Mouse (Mus musculus): ENCODE data around the gene Zfp385a. TPM values are rescaled to one million over a fixed set of nuclear protein-coding genes. Genes with fewer than 3 reads are reported as not detected.

Gene Zfp385a
- 22.1 and 22.7 TPM in 2 replicates for polyA plus RNA-seq (2016; fragmentation: Nextera tagmentation; extraction: Ambion mirVana)

GRCm38 (mm10) chr15:103339961-103340337 lies at the start of gene Zfp385a:
Gene Zfp385a (minus strand): TSS chr15:103340093.
- WGBS: 0% methylated on average over 26 of the region's 26 CpGs
- Histone ChIP-seq H3K4me3 (peak within 1 kb of the TSS; percentile 76), H3K36me3 (replicated peaks) (peaks cover 13% of the 10 kb centered on the region), H3K27me3 (replicated peaks; ENCODE audit: low read depth, poor library complexity, severe bottlenecking) (peaks cover 60% of the 10 kb centered on the region), H3K9me3 (no peaks in the 10 kb centered on the region), H3K27ac (replicated peaks) (peak within 1 kb of the TSS; percentile 42), H3K4me1 (peaks cover 77% of the 10 kb centered on the region)
- DNase-seq (ENCODE audit: low spot score): peak; percentile 74

- DNase-seq (ENCODE audit: low spot score): no peak
- no peaks in the 10 kb centered on the region for H3K27me3 ChIP-seq (replicated peaks; ENCODE audit: low read depth, poor library complexity, severe bottlenecking)
- no peak overlapping the region for H3K4me3 ChIP-seq
- H3K4me1 ChIP-seq: no peaks in the 10 kb centered on the region; the same call in 1 of the 2 replicates
- H3K9me3 ChIP-seq: no peaks in the 10 kb centered on the region
- no peak overlapping the region for H3K27ac ChIP-seq (replicated peaks)
- 51% methylated on average over 4 of the region's 4 CpGs for WGBS
- H3K36me3 ChIP-seq (replicated peaks): no peaks in the 10 kb centered on the region
Observed at GRCm38 (mm10) chr15:103388556-103389145, 48.8 kb upstream of the Zfp385a start.

- no peaks in the 10 kb centered on the region for H3K36me3 ChIP-seq (replicated peaks)
- H3K27me3 ChIP-seq (replicated peaks; ENCODE audit: low read depth, poor library complexity, severe bottlenecking): no peaks in the 10 kb centered on the region
- peaks cover 11% of the 10 kb centered on the region for H3K4me1 ChIP-seq
- no peaks in the 10 kb centered on the region for H3K9me3 ChIP-seq
- H3K27ac ChIP-seq (replicated peaks): no peak overlapping the region
- DNase-seq (ENCODE audit: low spot score): no peak
- WGBS: 74% methylated on average over 7 of the region's 7 CpGs
- no peak overlapping the region for H3K4me3 ChIP-seq
Observed at GRCm38 (mm10) chr15:103383771-103384488, 44.0 kb upstream of the Zfp385a start.

DNA sequence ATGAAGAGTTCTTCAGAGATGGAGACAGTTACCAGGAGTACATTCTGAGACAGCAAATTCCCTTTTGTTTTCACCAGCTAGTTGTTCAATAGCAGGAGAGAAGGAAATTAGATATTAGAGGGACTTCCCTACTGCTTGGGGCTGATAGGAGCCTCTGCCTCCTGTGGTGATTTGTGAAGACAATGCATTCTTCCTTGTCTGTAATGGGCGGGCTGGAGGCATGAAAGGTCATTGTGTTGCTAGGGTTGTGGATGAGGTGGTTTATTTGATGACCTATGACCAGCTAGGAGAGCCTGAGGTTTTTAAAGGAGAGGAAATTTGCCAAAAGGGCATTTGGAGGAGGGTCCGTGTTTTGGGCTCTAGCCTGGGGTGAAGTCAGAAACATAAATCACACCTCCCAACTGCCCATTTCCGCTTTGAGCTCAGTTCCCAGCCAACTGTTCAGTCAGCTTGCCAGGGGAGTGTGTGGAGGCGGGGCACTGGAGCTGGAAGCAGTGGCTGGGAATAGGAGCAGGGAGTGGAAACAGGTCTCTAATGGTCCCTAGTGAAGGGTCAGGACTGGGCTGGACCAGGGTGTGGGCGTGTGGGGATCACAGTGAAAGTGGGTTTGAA lies 43.0 kb upstream of the Zfp385a start:
- WGBS: 34% methylated on average over 5 of the region's 5 CpGs
- no peak for DNase-seq (ENCODE audit: low spot score)
- H3K27ac ChIP-seq (replicated peaks): no peak overlapping the region

DNA sequence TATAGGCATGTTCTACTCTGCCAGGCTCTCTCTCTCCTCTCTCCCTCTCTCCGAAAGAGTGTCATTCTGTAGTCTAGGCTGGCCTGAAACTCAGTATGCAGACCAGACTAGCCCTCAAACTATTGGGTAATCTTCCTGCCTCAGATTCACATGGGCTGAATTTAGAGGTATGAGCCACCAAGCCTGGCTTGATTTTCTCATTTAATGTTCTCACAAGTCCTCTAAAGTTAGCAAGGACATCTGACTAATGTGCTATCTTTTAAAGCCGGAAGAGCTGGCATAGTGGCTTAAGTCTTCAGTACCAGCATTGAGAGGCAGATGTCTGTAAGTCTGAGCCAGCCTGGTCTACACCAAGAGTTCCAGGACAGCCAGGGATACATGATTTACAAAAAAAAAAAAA lies 42.2 kb upstream of the Zfp385a start:
- WGBS: 91% methylated on average over 2 of the region's 2 CpGs

More for the DNA sequence above, 43.0 kb upstream of the Zfp385a start:
- Histone ChIP-seq H3K36me3 (replicated peaks) (no peaks in the 10 kb centered on the region), H3K4me3 (no peak overlapping the region), H3K27me3 (replicated peaks; ENCODE audit: low read depth, poor library complexity, severe bottlenecking) (no peaks in the 10 kb centered on the region), H3K4me1 (peaks cover 22% of the 10 kb centered on the region), H3K9me3 (no peaks in the 10 kb centered on the region)

DNA sequence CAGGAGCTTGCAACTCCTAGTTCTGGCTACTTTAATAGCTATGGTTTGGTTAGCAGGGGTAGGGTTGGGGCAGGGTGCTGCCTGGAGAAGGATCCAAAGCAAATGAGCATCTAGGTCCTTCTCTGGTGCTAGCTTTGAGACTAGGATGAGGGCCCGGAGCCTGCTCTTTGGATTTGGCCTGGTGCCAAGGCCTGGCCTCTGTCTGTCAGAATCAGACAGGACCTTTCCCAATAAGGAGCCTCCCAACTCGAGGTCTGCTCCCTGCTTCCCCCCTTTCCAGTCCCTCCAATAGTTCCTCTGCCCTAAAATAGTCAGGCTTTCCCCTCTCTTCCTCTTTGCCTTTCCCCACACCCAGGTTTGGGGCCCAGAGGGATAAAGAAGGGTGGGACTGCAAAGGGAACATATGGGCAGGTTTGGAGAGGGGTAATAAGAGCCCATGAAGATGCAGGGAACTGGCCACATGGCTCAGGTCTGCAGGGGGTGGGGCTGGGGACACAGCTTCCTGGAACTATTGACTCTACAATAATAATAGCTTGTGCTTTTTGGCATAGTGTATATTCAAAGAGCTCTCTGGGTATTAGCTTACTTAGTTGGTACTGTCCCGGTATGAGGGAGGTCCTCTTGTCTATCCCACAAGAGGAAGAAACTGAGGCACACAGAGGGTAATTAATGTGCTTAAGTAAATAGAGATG lies 38.9 kb upstream of the Zfp385a start:
- H3K9me3 ChIP-seq: no peaks in the 10 kb centered on the region
- H3K4me1 ChIP-seq: peaks cover 31% of the 10 kb centered on the region
- 74% methylated on average over 3 of the region's 3 CpGs for WGBS
- H3K4me3 ChIP-seq: no peak overlapping the region
- no peak overlapping the region for H3K27ac ChIP-seq (replicated peaks)
- H3K27me3 ChIP-seq (replicated peaks; ENCODE audit: low read depth, poor library complexity, severe bottlenecking): no peaks in the 10 kb centered on the region
- DNase-seq (ENCODE audit: low spot score): no peak
- no peaks in the 10 kb centered on the region for H3K36me3 ChIP-seq (replicated peaks)

More for the DNA sequence above, 42.2 kb upstream of the Zfp385a start:
- H3K9me3 ChIP-seq: no peaks in the 10 kb centered on the region
- no peak for DNase-seq (ENCODE audit: low spot score)
- H3K27me3 ChIP-seq (replicated peaks; ENCODE audit: low read depth, poor library complexity, severe bottlenecking): no peaks in the 10 kb centered on the region
- no peak overlapping the region for H3K27ac ChIP-seq (replicated peaks)
- no peak overlapping the region for H3K4me3 ChIP-seq
- no peaks in the 10 kb centered on the region for H3K36me3 ChIP-seq (replicated peaks)
- H3K4me1 ChIP-seq: peaks cover 25% of the 10 kb centered on the region

DNA sequence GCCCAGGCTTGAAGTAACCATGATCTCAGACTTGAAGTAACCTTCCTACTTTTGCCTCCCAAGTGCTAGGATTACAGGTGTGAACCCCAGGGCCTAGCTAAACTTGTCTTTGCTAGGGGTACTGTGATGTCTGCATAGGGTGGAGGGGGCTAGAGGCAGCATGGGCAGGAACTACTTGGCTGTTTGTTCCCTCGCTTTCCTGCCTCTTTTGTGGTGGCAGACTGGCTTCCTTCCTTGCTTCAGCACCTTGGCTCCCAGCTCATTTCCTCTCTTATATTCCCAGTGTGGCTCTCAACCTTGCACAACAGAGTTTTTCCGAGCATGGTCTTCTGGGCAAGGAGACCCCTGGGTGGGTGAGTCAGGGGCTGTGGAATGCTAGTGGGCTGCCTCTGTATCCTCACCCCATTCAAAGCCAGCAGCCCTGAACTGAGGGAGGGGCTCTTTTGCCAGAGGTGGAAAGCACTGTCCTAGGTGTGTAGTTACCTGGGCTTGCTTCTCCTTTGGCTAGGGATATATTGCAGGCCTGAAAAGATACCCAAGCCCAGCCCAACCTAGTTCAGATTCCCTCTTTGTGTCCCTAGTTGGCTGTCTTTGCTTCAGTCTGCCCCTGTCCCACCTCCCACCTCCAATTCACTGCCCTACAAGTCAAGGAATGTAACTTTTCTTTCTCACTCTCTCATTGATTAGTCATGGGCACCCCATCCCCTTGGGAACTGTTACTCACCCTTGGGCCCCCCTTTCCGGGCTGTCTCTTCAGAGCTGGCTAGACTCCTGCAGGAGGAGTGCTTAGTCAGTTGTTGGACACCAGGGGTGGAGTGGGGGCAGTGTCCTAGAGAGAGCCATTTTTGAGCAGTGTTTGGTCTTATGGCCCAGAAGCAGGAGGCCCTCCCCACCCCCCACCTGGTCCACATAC lies 38.1 kb upstream of the Zfp385a start:
- H3K27ac ChIP-seq (replicated peaks): 0 out of 2 replicates have a peak overlapping the region, but pooled peaks have one; percentile 3
- no peak for DNase-seq (ENCODE audit: low spot score)
- H3K9me3 ChIP-seq: no peaks in the 10 kb centered on the region
- H3K4me3 ChIP-seq: no peak overlapping the region
- WGBS: 65% methylated on average over 3 of the region's 3 CpGs
- H3K27me3 ChIP-seq (replicated peaks; ENCODE audit: low read depth, poor library complexity, severe bottlenecking): no peaks in the 10 kb centered on the region
- no peaks in the 10 kb centered on the region for H3K36me3 ChIP-seq (replicated peaks)
- H3K4me1 ChIP-seq: peaks cover 26% of the 10 kb centered on the region

DNA sequence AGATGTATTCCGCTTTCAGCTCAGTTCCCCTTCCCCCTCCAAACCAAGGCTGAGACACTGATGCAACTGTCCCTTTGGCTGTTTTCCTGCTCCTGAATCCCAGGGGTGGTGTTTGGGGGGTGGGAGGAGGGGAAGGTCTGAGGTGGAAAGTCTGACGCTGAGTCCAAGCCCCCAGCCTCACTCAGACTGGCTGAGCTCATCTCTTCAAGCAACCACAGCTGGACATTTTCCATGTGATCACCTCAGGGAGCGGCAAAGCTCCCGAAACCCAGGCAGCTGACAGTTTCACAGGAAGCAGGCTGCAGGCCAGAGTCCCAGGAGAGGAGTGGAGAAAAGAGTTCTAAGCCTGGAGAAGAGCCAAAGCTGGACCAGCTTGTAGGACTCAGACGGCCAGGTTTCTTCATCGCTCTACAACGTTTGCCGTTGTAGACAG lies 37.0 kb upstream of the Zfp385a start:
- DNase-seq (ENCODE audit: low spot score): no peak
- Histone ChIP-seq H3K4me1 (peaks cover 21% of the 10 kb centered on the region), H3K9me3 (no peaks in the 10 kb centered on the region), H3K27me3 (replicated peaks; ENCODE audit: low read depth, poor library complexity, severe bottlenecking) (no peaks in the 10 kb centered on the region), H3K4me3 (no peak overlapping the region), H3K27ac (replicated peaks) (0 out of 2 replicates have a peak overlapping the region, but pooled peaks have one; percentile 0), H3K36me3 (replicated peaks) (no peaks in the 10 kb centered on the region)
- 66% methylated on average over 8 of the region's 8 CpGs for WGBS

DNA sequence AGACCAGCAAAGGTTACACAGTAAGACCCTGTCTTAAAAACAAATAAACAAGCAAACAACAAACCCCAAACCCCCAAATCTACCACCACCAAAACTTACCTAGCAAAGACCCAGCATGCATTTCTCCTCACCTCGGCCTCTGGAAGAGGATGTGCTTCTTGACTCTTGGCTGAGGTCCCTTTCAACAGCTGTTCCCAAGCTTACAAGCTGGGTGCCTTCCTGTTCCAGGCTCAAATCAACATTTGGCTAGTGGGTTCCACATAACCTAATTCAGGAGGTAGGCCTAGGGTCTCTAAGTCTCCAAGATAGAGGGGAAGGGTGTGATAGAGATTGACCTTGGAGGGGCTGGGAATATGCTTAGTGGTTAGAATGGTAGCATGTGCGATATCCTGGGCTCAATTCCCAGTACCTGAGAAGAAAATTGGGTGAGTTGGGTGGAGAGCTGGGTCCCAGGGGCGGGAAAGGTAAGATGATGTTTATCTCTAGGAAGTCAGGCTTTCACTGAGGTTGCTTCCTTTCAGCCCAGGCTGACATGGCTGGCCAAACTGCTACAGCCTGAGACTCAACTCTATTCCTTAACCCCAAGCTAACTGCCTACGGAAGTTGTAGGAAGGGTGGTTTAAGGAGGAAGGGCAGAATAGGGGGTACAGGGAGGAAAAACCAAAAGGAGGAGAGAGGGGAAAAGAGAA lies 35.4 kb upstream of the Zfp385a start:
- Histone ChIP-seq H3K4me1 (peaks cover 36% of the 10 kb centered on the region), H3K27me3 (replicated peaks; ENCODE audit: low read depth, poor library complexity, severe bottlenecking) (no peaks in the 10 kb centered on the region)

DNA sequence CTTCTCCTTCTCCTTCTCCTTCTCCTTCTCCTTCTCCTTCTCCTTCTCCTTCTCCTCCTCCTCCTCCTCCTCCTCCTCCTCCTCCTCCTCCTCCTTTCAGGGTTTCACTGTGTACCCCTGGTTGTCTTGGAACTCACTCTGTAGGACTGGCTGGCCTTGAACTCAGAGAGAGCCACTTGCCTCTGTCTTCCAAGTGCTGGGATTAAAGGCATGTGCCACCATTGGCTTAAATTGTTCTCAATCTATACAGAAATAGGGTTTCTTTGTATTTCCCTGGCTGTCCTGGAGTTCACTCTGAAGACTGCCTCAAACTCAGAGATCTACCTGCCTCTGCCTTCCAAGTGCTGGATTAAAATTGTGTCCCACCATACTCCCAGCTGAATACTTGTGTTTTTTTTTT lies 32.6 kb upstream of the Zfp385a start:
- Histone ChIP-seq H3K27me3 (replicated peaks; ENCODE audit: low read depth, poor library complexity, severe bottlenecking) (no peaks in the 10 kb centered on the region), H3K9me3 (no peaks in the 10 kb centered on the region), H3K4me3 (no peak overlapping the region), H3K27ac (replicated peaks) (no peak overlapping the region), H3K36me3 (replicated peaks) (no peaks in the 10 kb centered on the region), H3K4me1 (peaks cover 34% of the 10 kb centered on the region)
- DNase-seq (ENCODE audit: low spot score): no peak

More for the DNA sequence above, 35.4 kb upstream of the Zfp385a start:
- H3K9me3 ChIP-seq: no peaks in the 10 kb centered on the region
- no peaks in the 10 kb centered on the region for H3K36me3 ChIP-seq (replicated peaks)
- WGBS: 84% methylated on average over 4 of the region's 4 CpGs
- no peak overlapping the region for H3K4me3 ChIP-seq
- H3K27ac ChIP-seq (replicated peaks): no peak overlapping the region
- no peak for DNase-seq (ENCODE audit: low spot score)

DNA sequence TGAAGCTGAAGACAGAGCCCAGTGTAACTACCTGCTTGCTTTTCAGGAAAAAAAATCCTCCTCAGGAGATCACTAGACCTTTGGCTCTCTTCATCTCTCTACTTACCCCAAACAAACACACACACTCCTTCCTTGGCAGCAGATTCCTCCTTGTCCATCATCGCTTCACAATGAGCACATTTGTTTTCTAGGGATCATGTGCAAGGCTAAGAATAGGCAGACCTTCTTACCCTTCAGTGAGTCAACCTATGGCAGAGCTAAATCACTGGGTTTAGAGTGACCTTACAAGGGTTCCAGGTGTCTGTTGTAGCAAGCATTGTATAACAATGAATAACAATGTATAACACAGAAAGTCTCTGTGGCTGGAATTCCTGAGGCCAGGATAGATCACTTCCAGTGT lies 31.8 kb upstream of the Zfp385a start:
- Histone ChIP-seq H3K9me3 (no peaks in the 10 kb centered on the region), H3K27me3 (replicated peaks; ENCODE audit: low read depth, poor library complexity, severe bottlenecking) (no peaks in the 10 kb centered on the region), H3K4me3 (no peak overlapping the region), H3K36me3 (replicated peaks) (no peaks in the 10 kb centered on the region), H3K4me1 (peaks cover 36% of the 10 kb centered on the region), H3K27ac (replicated peaks) (no peak overlapping the region)
- WGBS: 73% methylated on average over 1 of the region's 1 CpGs
- no peak for DNase-seq (ENCODE audit: low spot score)

Measured in embryonic facial prominence, embryonic 10.5 days (tissue).